Mouse (Mus musculus): ENCODE data around the gene Zswim3.
A peak's percentile ranks its signal among the peaks of the same experiment; 100 is the strongest.

Zswim3 gene

DNA sequence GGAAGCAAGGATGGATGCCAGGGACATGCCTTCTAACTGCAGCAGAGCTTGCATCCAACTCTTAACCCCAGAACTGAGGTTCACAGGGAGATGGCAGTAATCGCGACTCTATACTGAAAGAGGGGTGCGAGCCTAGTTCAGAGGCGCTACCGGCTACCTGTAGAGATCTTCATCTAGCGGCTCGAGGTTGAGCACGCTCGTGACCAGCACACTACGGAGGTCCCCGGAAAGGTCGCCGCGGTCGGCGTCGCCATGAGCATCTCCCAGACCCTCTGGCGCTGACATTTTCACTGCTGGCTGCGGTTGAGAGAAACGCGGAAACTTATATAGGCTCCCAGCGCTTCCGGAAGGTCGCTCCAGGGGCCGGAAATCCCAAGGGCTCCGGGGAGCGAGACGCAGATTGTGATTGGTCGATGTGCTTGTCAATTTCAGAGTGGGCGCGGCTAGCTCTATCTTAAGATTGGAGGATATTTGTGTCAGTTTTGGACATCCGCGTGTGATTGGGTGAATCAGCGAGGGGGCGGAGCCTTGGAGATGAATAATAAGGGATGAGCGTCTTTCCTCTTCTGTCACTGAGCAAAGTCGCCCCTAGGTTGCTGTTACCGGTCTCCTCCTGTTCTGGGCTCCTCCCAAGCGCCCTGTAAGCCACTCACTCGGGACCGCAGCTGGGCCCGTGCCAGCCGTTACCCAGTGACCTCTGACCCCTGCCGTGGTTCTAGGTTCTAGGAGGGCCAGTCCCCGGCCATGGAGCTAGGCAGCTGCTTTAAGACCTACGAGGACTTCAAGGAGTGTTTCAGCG lies at the start of gene Zswim3, which contains the start of gene Acot8:
Zswim3 (plus strand) TSS at position 566 of the 799 bp plus-strand sequence.
Acot8 (minus strand) TSS at position 350 of the 799 bp plus-strand sequence.
- DNase-seq = peak; percentile 98

DNA sequence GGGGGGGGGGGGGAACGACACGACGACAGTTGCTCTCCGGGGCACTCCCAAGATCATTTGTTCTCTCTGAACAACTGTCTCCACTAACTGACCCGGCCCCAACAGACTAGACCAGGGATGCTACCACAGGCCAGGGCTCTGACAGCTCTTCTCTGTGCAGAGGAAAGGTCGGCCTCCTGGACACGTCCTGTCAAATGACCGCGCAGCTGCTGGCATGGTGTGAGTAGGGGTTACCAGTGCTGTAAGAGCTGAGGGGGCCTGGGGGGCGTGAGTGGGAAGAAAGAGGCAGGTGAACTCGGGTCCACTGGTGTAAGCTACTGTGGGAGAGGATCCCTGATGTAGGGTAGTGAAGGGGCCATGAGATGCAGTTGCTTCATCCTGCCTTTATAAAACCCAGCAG lies 47.1 kb upstream of the Zswim3 start:
- DNase-seq = no peak

DNA sequence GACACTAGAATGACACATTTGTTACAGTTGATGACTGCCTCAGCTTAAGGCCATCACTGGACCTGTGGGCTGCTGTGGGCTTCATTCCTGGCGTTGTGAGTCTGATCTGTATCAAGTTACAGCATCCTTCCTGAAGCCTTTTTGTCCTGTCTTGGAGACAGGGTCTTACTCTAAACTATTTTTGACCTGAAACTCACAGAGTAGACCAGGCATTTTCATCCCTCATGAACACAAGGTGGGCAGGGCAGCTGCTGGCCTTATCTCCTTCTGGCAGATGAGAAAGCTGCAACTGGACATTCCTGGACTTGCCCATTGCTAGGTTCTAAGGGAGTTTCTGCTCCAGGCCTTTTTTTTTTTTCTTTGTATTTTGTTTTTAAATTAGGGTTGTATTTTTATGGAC lies 46.2 kb upstream of the Zswim3 start:
- DNase-seq = no peak

DNA sequence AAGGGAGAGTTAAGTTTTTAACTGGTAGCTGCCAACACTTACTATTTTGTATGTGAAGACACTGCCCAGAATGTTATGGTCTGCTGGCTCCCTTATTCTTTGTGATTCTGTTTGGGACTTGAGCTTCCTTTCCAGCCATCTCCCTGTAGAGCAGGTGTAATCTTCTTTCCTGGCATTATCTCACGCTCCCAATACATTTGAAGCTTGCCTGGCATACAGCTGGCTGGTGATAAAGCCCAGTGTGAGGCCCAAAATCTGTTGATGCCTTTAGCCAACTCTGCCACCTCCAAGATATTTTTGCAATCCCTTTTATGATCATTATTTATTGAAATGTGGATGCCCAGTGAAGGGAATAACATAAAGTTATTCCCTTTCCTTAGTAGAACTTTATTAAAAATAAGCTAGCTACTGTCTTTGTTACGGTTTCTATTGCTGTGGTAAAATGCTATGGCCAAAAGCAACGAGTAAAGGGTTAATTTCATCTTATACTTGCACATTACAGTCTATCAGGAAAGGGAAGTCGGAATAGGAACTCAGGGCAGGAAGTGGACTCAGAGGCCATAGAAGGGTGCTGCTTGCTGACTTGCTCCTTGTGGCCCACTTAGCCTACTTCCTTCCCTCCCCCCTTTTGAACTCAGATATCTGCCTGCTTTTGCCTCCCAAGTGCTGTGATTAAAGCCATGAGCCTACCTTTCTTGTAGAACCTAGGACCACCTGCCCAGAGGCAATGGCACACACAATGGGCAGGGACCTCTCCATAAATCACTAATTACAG lies 44.7 kb upstream of the Zswim3 start:
- no peak for DNase-seq

DNA sequence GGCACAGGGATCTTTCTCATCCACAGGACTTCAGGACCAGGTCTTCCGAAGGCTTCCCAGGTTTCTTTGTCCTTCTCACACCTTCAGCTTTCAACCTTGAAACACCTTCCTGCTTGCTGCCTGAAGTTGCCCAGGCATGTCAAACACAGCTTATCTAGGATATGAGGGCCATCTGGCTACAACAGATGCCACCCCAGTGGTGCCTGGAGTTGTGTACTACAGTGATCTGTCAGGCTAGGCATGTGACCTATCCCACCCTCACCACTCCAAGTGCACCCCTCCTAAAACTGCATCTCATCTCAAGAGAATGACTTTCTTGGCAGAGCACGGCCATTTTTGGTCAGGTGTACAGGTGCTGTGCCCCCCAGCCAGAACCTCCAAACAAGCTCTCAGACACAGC lies 43.4 kb upstream of the Zswim3 start:
- no peak for DNase-seq

DNA sequence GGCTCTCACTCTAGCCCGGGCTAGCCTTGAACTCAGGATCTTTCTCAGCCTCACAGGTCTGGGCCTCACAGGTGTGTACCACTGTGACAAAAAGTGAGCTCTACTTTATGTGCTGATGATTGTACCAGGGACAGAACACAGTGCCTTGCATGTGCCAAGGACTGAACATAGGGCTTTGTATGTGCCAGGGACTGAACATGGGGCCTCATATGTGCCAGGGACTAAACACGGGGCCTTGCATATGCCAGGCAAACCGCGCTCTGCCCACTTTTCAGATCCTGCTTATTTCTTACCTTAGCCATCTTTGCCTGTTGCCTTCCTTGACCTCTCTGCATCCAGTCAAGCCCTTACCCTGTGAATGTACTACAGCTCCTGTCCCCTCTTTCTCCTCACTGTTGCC lies 42.9 kb upstream of the Zswim3 start:
- no peak for DNase-seq

DNA sequence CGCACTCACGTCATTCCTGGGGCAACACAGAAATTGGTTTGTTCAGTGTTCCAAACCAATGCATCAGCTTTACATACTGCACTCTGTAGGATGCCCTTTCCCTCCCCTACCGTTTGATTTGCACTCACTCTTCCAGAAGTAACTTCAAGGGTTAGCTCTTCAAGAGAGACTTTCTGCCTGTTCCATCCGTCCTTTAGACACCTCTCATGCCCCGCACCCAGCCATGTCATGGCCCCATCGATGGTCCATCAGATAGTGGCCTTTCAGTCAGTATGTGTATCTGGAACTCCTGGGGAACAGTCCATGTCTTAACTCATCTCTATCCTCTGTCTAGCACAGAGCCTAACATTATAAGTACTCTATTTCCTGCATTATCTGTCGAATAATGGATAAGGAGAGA lies 42.3 kb upstream of the Zswim3 start:
- DNase-seq = no peak

DNA sequence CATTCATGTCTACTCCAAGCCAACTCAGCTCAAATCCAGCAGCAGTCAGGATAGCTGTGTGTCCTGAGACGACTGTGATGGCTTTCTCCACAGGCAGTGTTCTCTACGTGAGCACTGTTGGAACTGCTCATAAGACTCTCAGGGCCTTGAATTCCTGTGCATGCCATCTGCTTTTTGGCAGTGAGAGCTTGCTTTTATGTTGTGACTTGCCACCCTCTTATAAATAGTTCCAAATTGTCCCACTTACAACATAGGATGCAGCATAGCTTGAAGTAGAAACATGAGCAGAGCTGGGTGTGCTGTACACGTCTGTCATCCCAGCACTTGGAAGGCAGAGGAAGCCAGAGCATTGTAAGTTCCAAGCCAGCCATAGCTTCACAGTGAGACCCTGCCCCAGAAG lies 39.1 kb upstream of the Zswim3 start:
- peak; percentile 58 for DNase-seq

DNA sequence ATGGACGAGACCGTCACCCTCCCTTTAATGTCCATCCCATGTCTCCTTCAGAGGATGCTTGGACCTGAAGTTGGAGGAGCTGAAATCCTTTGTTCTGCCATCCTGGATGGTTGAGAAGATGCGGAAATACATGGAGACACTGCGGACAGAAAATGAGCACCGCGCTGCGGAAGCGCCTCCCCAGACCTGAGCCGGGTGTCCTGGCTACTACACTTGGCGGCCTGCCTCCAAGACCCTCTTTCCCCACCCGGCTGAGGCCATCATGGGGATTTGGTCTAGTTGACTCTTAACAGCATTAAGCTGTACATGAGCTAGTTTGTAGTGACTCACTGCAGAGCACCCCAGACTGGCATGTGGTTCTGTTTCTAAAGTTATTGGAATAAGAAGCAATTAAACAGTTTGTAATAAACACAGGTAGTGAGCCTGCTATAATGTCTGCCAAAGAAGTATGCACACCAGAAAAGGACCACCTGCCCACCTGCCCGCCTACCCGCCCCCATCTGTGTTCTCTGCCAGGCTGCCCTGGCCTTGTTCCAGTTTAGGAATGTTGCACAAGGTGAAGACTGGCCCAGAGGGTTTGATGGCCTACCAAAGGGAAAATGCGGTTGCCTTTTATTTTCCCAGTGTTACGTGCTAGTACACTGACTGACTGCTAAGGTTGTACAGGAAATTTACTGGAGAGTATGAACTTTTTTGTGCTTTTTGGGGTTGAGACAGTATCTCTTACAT lies 36.9 kb upstream of the Zswim3 start:
- no peak for DNase-seq

DNA sequence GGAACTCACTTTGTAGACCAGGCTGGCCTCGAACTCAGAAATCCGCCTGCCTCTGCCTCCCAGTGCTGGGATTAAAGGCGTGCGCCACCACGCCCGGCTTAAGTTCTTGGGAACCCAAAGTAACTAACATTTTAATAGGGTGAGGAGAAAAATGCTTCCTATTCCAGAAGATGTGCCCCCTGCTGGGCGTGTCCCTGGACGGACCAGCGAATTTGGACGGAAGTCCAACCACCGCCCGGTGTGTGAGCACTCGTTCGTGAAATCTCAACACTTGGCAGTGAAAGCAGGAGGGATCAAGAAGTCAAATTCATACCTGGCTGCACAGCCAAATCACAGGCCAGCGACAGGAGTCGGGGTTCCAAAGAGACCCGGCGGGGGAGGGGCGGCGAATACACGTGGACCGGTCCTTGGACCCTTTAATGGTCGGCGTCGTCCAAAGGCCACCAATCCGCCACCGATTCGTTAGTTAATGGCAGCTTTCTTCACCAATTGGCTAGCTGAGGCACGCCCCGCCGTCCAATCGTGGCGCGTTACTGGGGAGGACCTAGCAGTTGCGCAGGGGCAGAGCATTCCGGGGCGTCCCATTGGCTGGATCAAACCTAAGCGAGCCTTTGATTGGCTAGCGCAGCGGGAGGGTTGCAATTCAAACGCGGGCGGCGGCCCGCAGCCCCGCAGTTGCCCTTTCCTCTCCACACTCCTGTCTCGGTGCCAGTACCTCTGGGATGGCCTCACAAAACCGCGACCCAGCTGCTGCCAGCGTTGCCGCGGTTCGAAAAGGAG lies 35.5 kb upstream of the Zswim3 start, which contains the start of gene Ube2c:
Ube2c (plus strand) TSS at position 641 of the 780 bp plus-strand sequence.
- DNase-seq = peak; percentile 99

DNA sequence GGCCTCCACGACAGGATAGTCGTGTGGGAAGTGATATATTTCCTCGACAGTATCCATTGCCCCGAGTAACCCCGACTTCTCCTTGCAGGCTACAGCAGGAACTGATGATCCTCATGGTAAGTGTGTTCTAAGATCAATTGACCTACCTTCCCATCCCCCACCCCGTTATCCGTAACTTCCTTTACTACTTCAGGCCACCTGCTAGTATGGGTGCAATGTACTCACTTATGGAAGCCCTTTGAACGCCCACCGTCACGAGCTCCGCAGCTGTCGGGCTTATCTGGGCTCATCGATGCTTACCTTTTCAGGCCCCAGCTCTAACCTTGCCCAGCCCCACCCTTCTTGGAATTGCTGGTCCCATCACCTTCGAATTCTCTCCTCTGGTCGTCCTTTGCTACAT lies 34.6 kb upstream of the Zswim3 start:
- DNase-seq = no peak

DNA sequence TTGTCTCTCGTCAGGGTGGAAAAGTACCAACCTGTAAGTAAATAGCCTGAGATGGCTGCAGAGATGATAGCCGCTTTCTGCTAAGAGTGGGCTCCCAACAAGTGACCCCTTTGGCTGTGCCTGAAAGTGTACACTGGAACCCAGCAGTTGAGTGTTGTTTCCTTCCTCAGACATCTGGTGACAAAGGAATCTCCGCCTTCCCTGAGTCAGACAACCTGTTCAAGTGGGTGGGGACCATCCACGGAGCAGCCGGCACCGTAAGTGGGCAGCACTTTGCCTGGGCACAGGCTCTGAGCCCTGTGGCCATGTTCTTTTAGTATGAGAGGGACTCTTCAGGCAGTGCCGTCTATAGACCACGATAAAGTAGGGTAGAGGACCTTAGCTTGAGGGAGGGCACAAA lies 33.8 kb upstream of the Zswim3 start:
- no peak for DNase-seq

DNA sequence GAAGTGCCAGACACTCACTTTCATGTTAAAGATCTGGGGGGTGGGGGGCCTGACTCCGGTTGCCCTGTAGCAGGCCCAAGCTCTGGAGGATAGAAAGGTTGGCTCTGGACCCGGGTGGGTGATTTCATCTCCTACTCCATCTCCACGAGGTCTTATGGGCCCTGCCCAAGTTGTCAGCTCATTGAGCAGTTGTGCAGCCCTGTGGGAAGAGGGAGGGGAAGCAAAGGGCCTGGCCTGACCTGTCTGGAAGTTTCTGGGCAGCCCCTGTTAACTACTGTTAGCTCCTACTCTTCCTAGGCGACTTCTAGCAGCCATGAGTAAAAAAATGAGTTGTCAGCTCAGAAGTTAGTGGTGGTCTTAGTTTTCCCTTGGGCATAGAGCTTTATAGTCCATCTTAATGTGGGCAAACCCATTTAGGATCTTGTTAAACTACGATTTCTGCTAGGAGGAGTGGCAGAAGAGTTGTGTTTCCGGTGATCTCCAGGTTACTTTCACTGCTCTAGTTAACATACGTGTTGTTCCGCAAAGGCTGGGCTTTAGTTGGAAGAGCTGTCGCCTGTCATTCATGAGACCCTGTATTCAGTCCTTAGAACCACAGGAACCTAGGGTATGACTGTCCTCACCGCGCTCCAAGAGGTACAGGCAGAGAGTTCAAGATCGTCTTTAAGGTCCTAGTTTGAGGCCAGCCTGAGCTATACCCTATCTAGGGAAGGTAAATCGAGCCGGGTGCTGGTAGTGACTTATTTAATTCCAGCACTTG lies 31.5 kb upstream of the Zswim3 start:
- no peak for DNase-seq

DNA sequence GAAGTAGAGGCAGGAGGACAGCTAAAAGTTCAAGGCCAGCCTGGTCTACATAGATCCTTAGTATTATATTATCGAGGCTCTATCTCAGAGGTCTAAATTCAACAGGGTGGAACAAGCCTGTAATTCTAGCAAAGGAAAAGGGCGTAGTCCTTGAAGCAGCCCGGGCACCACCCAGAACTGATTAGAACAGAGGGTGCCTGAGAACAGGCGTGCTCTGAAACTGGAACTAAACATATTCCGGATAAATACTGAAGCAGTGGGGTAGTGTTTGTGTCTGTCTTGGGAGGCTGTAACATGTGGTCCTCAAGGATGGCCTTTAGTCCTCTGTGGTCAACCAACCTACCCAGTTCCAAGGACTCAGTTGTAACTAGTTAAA lies 30.9 kb upstream of the Zswim3 start:
- DNase-seq = no peak

DNA sequence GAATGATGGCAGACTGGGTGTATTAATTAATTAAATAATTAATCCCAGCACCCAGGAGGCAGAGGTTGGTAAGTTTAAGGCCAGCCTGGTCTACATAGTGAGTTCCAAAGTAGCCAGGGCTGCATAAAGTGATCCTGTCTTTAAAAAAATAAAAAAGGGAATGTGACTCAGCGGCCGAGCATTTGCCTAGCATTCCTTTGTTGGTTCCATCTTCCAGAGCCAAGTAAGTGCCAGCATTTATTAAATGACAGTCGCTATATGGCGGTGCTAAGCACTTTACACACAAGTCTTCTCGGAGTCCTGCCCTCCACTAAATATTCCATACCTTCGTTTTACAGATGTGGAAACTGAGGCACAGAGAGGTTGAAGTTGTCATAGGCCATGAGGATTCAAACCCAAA lies 28.8 kb upstream of the Zswim3 start:
- DNase-seq = no peak

DNA sequence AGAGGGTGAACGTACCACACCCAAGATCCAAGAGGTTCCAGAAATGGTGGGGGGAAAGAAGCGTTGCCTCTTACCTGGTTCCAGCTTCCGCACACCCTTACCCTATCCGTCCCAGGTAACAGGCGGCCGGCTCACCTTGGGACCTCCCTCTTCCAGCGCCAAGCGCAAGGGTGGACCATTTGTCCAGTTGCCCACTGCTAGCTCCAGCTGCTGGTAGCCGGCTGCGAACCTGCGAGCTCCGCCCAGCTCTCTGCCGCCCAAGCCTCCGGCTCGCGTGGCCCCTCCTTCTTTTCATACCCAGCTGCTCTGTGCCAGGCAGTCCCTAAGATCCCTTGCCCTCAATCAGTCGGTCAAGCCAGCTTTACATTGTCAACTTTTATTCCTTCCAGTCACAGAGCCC lies 28.1 kb upstream of the Zswim3 start:
- no peak for DNase-seq

DNA sequence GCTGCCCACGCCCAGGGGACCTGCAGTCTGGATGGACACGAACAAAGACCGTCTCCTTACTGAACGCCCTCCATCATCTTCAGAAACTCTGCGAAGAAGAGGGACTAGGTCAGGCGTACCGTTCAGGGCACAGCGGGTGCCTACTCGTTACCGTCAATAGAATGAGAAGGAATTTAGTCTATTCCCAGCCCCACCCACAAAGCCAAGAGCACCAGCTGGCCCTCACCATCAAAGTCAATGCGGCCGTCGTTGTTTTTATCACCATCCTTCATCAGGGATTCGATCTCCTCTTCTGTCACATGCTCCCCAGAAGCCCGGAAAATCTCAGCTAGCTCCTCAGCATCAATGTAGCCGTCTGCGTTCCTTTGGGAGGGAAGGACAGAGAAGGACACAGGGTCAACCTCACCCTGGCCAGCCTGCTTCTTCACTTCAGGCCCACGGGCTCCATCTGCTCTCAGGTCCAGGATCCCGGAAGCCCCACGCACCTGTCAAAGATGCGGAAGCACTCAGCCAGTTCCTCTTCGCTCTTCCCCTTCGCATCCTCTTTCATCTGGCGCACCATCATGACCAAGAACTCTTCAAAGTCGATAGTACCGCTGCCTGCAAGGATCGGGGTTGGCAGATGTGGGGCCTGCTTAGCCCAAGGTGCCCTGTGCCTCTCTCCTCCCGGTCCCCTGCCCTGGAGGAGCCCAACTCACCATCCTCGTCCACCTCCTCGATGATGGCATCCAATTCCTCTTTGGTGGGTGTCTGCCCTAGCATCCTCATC lies 27.5 kb upstream of the Zswim3 start:
- DNase-seq = no peak

DNA sequence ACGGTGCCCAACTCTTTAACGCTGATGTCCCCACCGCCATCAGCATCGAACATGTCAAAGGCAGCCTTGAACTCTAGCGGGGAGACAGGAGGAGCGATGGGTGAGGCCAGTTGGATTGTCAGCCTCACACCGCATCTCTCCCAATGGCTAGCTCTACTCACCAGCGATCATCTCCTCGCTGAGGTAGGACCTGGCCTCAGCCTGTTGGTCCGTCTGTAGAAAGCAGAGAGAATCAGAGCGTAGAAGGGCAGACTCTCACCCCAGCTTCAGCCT lies 26.9 kb upstream of the Zswim3 start:
- DNase-seq = no peak

DNA sequence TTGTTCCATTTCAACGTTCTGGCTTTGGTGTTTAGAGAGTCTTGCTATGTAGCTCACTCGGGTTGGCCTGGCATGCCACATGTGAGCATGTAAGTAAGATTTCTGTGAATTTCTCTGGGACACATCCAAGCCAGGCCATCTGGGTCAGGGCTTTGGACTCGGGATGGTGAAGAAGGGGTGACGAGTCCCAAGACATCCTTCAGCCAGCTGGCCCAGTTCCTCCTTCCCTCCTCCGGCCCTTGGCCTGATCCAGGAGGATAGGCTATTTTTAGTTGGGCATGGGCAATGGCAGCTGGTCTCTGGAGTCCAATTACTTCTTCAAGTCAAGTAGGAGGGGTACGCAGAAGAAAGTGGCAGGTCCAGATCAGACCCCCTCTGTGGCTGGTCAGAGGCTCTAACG lies 26.1 kb upstream of the Zswim3 start:
- no peak for DNase-seq

DNA sequence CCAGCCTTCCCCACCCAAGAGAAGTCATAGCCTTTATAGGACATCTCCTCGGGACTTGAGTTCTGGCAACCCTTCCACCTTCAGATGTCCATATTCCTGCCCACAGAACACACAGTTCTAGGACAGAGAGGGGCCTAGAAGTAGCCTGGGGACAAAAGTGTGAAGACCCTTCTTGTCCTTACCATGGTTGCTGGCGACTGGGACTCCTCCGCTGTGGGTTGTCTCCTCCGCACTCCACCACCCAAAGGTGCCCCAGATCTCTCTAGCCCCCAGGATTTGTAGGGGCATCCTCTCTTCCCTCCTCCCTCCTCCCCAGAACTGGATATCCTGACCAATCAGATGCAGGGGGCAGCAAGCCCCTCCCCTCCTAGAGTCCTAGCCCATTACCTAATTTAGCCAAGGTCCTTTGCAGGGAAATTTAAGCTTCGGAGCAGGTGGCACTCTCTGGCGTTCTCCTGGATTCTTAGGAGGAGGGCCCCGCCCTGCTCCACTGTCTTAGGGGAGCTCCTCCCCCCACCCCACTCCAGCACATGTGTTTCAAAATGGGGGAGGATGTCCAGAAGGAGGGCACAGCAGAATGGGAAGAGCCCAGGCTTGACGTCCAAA lies 25.3 kb upstream of the Zswim3 start, which contains the start of gene Tnnc2:
Tnnc2 (minus strand) TSS at position 487 of the 606 bp plus-strand sequence.
- DNase-seq = no peak

DNA sequence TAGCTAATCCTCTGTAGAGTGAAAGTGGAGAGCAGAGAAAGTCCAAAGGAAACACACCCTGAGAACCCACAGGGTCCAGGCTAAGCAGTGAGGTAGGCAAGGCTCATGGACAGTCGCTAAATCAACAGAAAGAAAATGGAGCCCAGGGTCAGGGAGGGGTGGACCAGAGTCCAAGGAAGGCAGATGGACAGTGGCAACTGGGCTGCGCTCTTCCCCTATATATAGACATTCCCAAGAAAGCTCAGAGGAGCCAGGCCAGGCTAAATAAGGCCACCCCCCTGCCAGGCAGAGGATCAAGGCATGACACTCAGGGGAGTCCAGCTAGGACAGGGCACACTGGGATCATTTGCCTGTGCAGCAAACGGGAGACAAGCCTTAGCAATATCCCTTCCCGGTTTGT lies 23.0 kb upstream of the Zswim3 start:
- no peak for DNase-seq
